Mouse (Mus musculus): Measurements from ENCODE around the gene Trf.

GRCm38 (mm10) chr9:103229037-103229867 is 992 bp downstream of the Trf start:
- TF ChIP-seq CTCF (IDR thresholded peaks at IDR 0.05; ENCODE audit: low read depth), result no peak
- no peak for TF ChIP-seq EP300 (IDR thresholded peaks at IDR 0.05; ENCODE audit: low read depth)
